Mouse (Mus musculus): ENCODE results near the gene Irak2.

- TF ChIP-seq CTCF (IDR thresholded peaks at IDR 0.05) (no peak), EP300 (IDR thresholded peaks at IDR 0.05) (no peak)
Measured at GRCm38 (mm10) chr6:113742321-113742720, 104.1 kb downstream of the Irak2 start.

Measured in lung, postnatal 0 days (tissue).